Mouse (Mus musculus): ENCODE data around the gene Cald1.

GRCm38 (mm10) chr6:34727316-34727983 lies 129.2 kb downstream of the Cald1 start:
- no peak for TF ChIP-seq POLR2A (IDR thresholded peaks at IDR 0.05; ENCODE audit: low read depth, low read length)
- no peak for TF ChIP-seq CTCF (conservative IDR thresholded peaks at IDR 0.05; ENCODE audit: insufficient read depth, insufficient read length, low read depth, low read length)

Data from kidney, adult 2 months (tissue).